Mouse (Mus musculus): ENCODE measurements around the gene Olfr922. TPM values are rescaled to one million over a fixed set of nuclear protein-coding genes. Genes with fewer than 3 reads are reported as not detected.

The Olfr922 gene
- polyA plus RNA-seq, 1 experiment from 2014 or later = not detected

Other genes starting within 250 kb of the Olfr922 start
- 0.04 TPM in 1 of 2 replicates, not detected in the other for gene Olfr912, start 234.4 kb upstream of the Olfr922 start, polyA plus RNA-seq (2014; fragmentation: Nextera tagmentation; extraction: Ambion mirVana)
- gene Olfr913, start 221.9 kb upstream of the Olfr922 start, polyA plus RNA-seq (2014; fragmentation: Nextera tagmentation; extraction: Ambion mirVana) = not detected in 2 replicates
- gene Olfr914, start 209.5 kb upstream of the Olfr922 start, polyA plus RNA-seq (2014; fragmentation: Nextera tagmentation; extraction: Ambion mirVana) = not detected in 2 replicates
- gene Olfr916, start 154.7 kb upstream of the Olfr922 start, polyA plus RNA-seq (2014; fragmentation: Nextera tagmentation; extraction: Ambion mirVana) = not detected in 2 replicates
- gene Olfr917, start 148.8 kb upstream of the Olfr922 start, polyA plus RNA-seq (2014; fragmentation: Nextera tagmentation; extraction: Ambion mirVana) = not detected in 2 replicates
- not detected in 2 replicates for gene Olfr918, start 140.0 kb upstream of the Olfr922 start, polyA plus RNA-seq (2014; fragmentation: Nextera tagmentation; extraction: Ambion mirVana)
- not detected in 2 replicates for gene Olfr919, start 110.9 kb upstream of the Olfr922 start, polyA plus RNA-seq (2014; fragmentation: Nextera tagmentation; extraction: Ambion mirVana)
- gene Vwa5a, start 96.3 kb upstream of the Olfr922 start, polyA plus RNA-seq (2014; fragmentation: Nextera tagmentation; extraction: Ambion mirVana) = 31.1 and 33.5 TPM in 2 replicates
- 0.04 TPM in 1 of 2 replicates, not detected in the other for gene Olfr920, start 62.3 kb upstream of the Olfr922 start, polyA plus RNA-seq (2014; fragmentation: Nextera tagmentation; extraction: Ambion mirVana)
- gene Olfr921, start 41.5 kb upstream of the Olfr922 start, polyA plus RNA-seq (2014; fragmentation: Nextera tagmentation; extraction: Ambion mirVana) = not detected in 2 replicates
- 0.13 and 0.29 TPM in 2 replicates for gene Olfr923, start 11.9 kb downstream of the Olfr922 start, polyA plus RNA-seq (2014; fragmentation: Nextera tagmentation; extraction: Ambion mirVana)
- not detected in 2 replicates for gene Olfr924, start 29.8 kb downstream of the Olfr922 start, polyA plus RNA-seq (2014; fragmentation: Nextera tagmentation; extraction: Ambion mirVana)
- gene Olfr26, start 40.4 kb downstream of the Olfr922 start, polyA plus RNA-seq (2014; fragmentation: Nextera tagmentation; extraction: Ambion mirVana) = not detected in 2 replicates
- not detected in 2 replicates for gene Olfr926, start 62.5 kb downstream of the Olfr922 start, polyA plus RNA-seq (2014; fragmentation: Nextera tagmentation; extraction: Ambion mirVana)
- gene Olfr930, start 115.2 kb downstream of the Olfr922 start, polyA plus RNA-seq (2014; fragmentation: Nextera tagmentation; extraction: Ambion mirVana) = 0.13 TPM in 1 of 2 replicates, not detected in the other
- 0.10 TPM in 1 of 2 replicates, not detected in the other for gene Olfr933, start 157.7 kb downstream of the Olfr922 start, polyA plus RNA-seq (2014; fragmentation: Nextera tagmentation; extraction: Ambion mirVana)
- gene Olfr934, start 173.7 kb downstream of the Olfr922 start, polyA plus RNA-seq (2014; fragmentation: Nextera tagmentation; extraction: Ambion mirVana) = not detected in 2 replicates
- 0.10 TPM in 1 of 2 replicates, not detected in the other for gene Olfr935, start 185.1 kb downstream of the Olfr922 start, polyA plus RNA-seq (2014; fragmentation: Nextera tagmentation; extraction: Ambion mirVana)
- gene Olfr146, start 208.8 kb downstream of the Olfr922 start, polyA plus RNA-seq (2014; fragmentation: Nextera tagmentation; extraction: Ambion mirVana) = 0.20 TPM in 1 of 2 replicates, not detected in the other